Mouse (Mus musculus) testis, postnatal 10 days (tissue): ENCODE results near the gene Olfr58.
"Not testable (repeated sequence)": the region's sequence is repeated elsewhere in the genome, so short reads cannot be mapped to it uniquely, and the experiment has no call there.

Experiments
- DNase-seq: peaks from one replicate; pipeline ENCODE4 v3.0.0; 2021; ENCODE audit warnings: low spot score

The Olfr58 gene

DNA sequence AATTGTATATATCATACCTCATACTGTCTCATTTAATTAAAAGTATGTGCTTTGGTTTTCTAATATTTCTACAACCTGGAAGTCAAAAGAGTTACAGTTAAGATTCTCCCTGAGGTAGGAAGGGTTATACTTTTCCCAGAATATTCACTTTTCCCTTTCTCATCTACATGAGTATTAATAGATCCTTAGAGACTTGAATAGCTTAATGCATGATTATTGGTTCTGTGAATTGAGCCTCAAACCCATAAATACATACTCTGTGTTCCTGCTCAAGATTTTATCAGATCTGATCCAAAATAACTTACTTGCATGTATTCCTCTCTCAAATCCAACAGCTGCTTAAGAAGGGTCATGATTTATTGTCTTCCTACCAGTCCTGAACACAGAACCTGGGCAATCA is at the start of gene Olfr58:
Olfr58 (plus strand) TSS at position 301 of the 400 bp plus-strand sequence.
- no peak for DNase-seq

DNA sequence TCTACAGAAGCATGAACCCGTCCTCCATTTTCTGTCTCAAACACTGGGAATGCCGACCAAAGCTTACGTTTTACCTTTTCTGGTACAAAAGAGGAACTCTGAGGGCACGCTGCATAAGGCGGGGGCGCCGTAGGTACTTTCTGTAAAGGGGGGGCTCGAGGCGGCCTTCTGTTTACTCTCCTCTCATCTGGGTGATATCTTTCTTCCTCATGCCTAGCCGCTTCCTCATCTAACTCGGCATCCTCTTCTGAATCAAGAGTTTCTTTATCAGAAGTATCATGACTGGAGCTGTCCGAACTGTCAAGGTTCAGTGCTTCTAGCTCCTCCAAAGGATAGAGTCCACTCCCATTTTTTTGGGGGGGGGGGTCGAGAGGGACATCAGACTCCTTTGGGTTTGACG is 10.9 kb upstream of the Olfr58 start:
- no peak for DNase-seq

DNA sequence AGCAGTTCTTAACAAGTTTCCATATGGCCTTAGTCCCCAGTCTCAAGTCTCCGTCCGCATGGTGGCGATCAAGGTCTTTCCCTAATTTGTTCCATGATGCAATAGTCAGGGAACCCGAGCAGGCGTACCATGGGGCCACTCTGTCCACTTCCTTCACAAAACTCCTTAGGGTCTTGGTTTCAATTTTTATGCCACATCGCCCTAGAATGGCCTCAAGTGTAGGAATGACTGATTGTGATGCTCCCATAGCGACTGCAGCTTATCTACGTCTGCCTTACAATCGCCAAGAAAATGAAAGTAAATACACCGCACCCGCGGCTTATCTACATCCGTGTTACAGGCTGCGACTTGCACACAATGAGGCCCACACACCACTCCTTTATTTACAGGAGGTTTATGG is 10.4 kb upstream of the Olfr58 start:
- DNase-seq, result no peak

DNA sequence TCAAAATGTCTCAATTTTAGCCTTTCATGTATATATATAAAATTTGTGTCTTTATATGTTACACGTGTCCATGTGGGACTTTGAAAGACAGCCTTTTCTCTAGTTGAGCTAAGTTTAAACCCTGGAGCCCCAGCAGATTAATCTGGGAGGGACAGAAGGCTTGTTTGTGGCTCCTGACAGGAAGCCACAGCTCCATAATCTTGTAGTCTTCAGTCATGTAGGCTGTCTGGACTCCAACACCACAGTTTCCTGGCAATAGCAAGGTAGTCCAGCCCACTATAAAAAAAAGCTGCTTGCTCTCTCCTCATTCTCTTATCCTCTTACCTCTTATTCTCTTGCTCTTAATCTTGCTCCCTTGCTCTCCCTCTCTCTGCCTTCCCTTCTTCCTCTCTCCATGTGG is 22.9 kb downstream of the Olfr58 start:
- DNase-seq, result no peak

DNA sequence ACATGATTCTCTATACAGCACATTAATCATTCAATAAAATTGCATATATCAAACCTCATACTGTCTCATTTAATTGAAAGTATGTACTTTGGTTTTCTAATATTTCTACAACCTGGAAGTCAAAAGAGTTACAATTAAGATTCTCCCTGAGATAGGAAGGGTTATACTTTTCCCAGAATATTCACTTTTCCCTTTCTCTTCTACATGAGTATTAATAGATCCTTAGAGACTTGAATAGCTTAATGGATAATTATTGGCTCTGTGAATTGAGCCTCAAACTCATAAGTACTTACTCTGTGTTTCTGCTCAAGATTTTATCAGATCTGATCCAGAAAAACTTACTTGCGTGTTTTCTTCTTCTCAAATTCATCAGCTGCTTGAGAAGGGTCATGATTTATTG is 24.5 kb downstream of the Olfr58 start, which contains the start of gene Olfr859:
Olfr859 (plus strand) TSS at position 301 of the 400 bp plus-strand sequence.
- not testable (repeated sequence) for DNase-seq
